Mouse (Mus musculus): Measurements from ENCODE around the gene Irx3. TPM values are rescaled to one million over a fixed set of nuclear protein-coding genes. Genes with fewer than 3 reads are reported as not detected.

Irx3 gene
- 36.6 and 43.9 TPM in 2 replicates for polyA plus RNA-seq (2015; fragmentation: Nextera tagmentation; extraction: Ambion mirVana)

DNA sequence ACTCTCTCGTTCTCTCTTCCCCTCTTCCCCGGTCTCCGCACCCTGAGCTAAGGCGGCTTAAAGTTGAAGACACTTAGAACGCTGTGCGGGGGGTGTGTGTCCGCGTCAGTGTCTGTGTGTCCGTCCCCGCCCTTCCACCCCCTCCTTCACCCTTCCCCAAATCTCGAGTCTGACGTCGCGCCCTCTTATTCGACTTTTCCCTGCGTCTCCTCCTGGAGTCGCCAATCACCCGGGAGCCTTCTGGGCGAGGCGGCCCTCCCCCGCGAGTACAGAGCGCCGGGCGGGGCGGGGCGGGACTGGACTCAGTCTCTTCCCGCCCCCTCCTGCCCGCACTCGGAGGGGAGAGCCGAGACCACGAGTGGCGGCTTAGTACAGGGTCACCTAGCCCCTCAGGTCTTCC is at the start of gene Irx3:
Gene Irx3 (minus strand): TSS at position 229 of the 400 bp plus-strand sequence.
- TF ChIP-seq CTCF (IDR thresholded peaks at IDR 0.05) (peak; percentile 25), EP300 (IDR thresholded peaks at IDR 0.05) (no peak)
- 4% methylated on average over 32 of the region's 33 CpGs for WGBS
- peak within 1 kb of the TSS; percentile 72 for H3K4me3 ChIP-seq (ENCODE audit: low read depth, low read length)
- DNase-seq (ENCODE audit: low spot score) (peak; percentile 96), ATAC-seq (peak; percentile 85)
- peak within 1 kb of the TSS; percentile 92 for H3K4me2 ChIP-seq (replicated peaks; ENCODE audit: low read depth, low read length)
- H3K27ac ChIP-seq (ENCODE audit: low read length) = peak within 1 kb of the TSS; percentile 90
- H3K36me3 ChIP-seq (ENCODE audit: insufficient read depth, low read length) = no peaks in the 10 kb centered on the region
- peaks cover 61% of the 10 kb centered on the region for H3K27me3 ChIP-seq (replicated peaks; ENCODE audit: insufficient read depth, low read length)
- peak within 1 kb of the TSS; percentile 64 for H3K9ac ChIP-seq (replicated peaks; ENCODE audit: low read depth)
- H3K4me1 ChIP-seq (ENCODE audit: insufficient read depth, low read depth, low read length) = 0 out of 2 replicates have a peak, but pooled peaks cover 4% of the 10 kb centered on the region
- no peaks in the 10 kb centered on the region for H3K9me3 ChIP-seq (ENCODE audit: low read length)

DNA sequence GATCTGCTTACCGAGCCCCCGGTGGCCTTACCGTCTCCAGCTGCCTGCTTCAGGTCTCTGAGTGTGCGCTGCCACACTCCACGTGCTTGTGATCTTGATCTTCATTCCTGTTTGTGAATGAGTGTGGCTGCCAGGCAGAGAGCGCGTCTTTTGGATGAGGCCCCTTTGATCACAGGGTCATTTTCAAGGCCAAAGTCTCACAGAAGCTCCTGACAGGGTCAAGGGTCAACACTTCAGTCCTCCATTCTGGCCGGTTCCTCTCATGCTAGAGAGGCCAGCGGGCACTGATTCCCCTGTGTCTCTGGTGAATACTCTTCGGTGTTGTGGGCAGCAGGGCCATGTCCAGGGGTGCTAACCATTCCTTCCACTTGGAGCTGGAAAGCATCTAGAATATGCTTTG is 49.5 kb upstream of the Irx3 start:
- no peaks in the 10 kb centered on the region for H3K4me1 ChIP-seq (ENCODE audit: insufficient read depth, low read depth, low read length)
- no peaks in the 10 kb centered on the region for H3K36me3 ChIP-seq (ENCODE audit: insufficient read depth, low read length)
- no peak overlapping the region for H3K4me2 ChIP-seq (replicated peaks; ENCODE audit: low read depth, low read length)
- no peaks in the 10 kb centered on the region for H3K27me3 ChIP-seq (replicated peaks; ENCODE audit: insufficient read depth, low read length)
- TF ChIP-seq CTCF (IDR thresholded peaks at IDR 0.05) (no peak), EP300 (IDR thresholded peaks at IDR 0.05) (no peak)
- no peak overlapping the region for H3K27ac ChIP-seq (ENCODE audit: low read length)
- ATAC-seq (no peak), DNase-seq (ENCODE audit: low spot score) (no peak)
- no peak overlapping the region for H3K4me3 ChIP-seq (ENCODE audit: low read depth, low read length)
- WGBS = 53% methylated on average over 10 of the region's 10 CpGs
- no peak overlapping the region for H3K9ac ChIP-seq (replicated peaks; ENCODE audit: low read depth)
- H3K9me3 ChIP-seq (ENCODE audit: low read length) = no peaks in the 10 kb centered on the region

DNA sequence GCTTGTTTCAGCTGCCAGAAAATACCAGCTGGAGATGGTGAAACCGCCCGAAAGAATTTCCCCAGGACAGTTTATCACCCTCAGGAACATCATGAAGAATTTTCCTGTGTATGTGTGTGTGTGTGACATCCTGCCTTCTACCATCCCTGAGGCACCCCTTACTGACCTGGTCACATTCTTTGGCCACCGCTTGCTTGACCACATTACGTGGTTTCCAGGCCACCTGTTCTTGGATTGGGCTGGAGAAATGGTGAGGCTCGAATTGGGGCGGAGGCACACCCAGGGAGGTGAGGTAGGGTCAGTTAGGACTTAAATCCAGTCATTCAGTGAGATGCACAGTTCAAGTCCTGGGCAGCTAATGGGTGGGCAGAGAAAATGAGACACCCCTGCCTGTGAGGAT is 48.1 kb upstream of the Irx3 start:
- WGBS = 84% methylated on average over 6 of the region's 6 CpGs
- Histone ChIP-seq H3K27ac (ENCODE audit: low read length) (no peak overlapping the region), H3K9me3 (ENCODE audit: low read length) (no peaks in the 10 kb centered on the region), H3K36me3 (ENCODE audit: insufficient read depth, low read length) (no peaks in the 10 kb centered on the region), H3K4me2 (replicated peaks; ENCODE audit: low read depth, low read length) (no peak overlapping the region), H3K9ac (replicated peaks; ENCODE audit: low read depth) (no peak overlapping the region), H3K4me1 (ENCODE audit: insufficient read depth, low read depth, low read length) (no peaks in the 10 kb centered on the region), H3K4me3 (ENCODE audit: low read depth, low read length) (no peak overlapping the region), H3K27me3 (replicated peaks; ENCODE audit: insufficient read depth, low read length) (no peaks in the 10 kb centered on the region)
- ATAC-seq (no peak), DNase-seq (ENCODE audit: low spot score) (no peak)
- TF ChIP-seq EP300 (IDR thresholded peaks at IDR 0.05) (no peak), CTCF (IDR thresholded peaks at IDR 0.05) (no peak)

DNA sequence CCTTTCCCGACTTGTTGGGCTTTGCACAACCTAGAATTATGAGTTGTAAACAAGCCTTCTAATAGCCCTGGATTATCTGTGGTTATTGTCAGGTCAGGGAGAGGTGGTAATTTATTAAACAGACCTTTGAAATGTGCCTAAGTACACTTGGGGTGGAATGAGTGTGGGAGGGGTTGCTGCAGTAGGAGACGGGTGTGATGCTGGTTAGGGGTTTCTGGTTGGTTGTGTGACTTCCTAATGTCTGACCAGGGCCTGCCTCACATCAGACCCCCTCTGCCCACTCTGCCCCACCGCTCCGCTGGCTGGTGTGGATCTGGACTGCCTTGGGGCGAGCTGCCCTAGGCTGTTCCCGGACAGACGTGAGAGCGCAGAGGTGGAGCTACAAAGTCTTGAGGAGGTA is 47.7 kb upstream of the Irx3 start:
- ATAC-seq (no peak), DNase-seq (ENCODE audit: low spot score) (no peak)
- Histone ChIP-seq H3K27me3 (replicated peaks; ENCODE audit: insufficient read depth, low read length) (no peaks in the 10 kb centered on the region), H3K9me3 (ENCODE audit: low read length) (no peaks in the 10 kb centered on the region), H3K36me3 (ENCODE audit: insufficient read depth, low read length) (no peaks in the 10 kb centered on the region), H3K9ac (replicated peaks; ENCODE audit: low read depth) (no peak overlapping the region), H3K4me1 (ENCODE audit: insufficient read depth, low read depth, low read length) (no peaks in the 10 kb centered on the region), H3K4me2 (replicated peaks; ENCODE audit: low read depth, low read length) (no peak overlapping the region), H3K4me3 (ENCODE audit: low read depth, low read length) (no peak overlapping the region), H3K27ac (ENCODE audit: low read length) (no peak overlapping the region)
- WGBS = 75% methylated on average over 8 of the region's 8 CpGs
- TF ChIP-seq CTCF (IDR thresholded peaks at IDR 0.05) = no peak
- TF ChIP-seq EP300 (IDR thresholded peaks at IDR 0.05) = no peak

DNA sequence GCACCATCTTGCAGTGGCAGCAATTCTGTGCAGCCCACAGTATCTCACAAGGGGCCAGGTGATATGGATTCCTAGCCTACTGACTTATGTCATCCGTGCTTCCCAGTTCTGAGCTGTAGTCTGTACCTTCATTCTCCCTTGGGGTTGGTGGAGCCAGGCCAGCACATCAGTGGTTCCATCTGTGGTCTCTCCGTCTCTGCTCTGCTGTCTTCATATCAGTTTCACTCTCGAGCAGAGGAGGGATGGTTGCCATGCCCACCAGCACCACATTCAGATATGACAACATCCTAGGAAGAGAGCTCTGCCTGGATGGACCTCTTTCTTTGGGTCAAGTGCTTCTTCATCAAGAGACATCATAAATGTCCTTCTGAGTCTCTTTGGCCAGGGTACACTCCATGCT is 43.8 kb upstream of the Irx3 start:
- no peak for DNase-seq (ENCODE audit: low spot score)
- Histone ChIP-seq H3K27me3 (replicated peaks; ENCODE audit: insufficient read depth, low read length) (no peaks in the 10 kb centered on the region), H3K9ac (replicated peaks; ENCODE audit: low read depth) (no peak overlapping the region), H3K4me1 (ENCODE audit: insufficient read depth, low read depth, low read length) (no peaks in the 10 kb centered on the region), H3K36me3 (ENCODE audit: insufficient read depth, low read length) (no peaks in the 10 kb centered on the region), H3K9me3 (ENCODE audit: low read length) (no peaks in the 10 kb centered on the region), H3K4me3 (ENCODE audit: low read depth, low read length) (no peak overlapping the region), H3K27ac (ENCODE audit: low read length) (no peak overlapping the region), H3K4me2 (replicated peaks; ENCODE audit: low read depth, low read length) (no peak overlapping the region)
- ATAC-seq = no peak
- TF ChIP-seq CTCF (IDR thresholded peaks at IDR 0.05) (no peak), EP300 (IDR thresholded peaks at IDR 0.05) (no peak)
- WGBS = 68% methylated on average over 3 of the region's 3 CpGs

DNA sequence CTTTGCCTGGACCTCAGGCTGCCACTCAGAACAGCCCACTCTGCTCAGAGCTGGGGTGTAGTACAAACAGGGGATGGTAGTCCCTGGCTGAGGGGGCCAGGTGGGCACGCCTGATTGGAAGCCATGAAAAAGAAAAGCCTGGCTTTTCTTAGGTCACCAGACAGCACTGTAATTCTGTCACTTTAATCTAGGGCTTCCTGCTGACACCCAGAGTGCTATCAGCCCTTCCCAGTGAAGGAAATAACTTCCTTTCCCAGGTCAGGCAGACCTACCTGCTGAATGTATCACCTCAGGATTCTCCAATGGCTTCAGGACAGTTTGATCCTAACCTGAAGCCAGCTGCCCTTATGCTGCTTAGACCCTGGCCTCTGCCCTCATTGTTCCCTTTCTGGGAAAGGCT is 35.3 kb upstream of the Irx3 start:
- DNase-seq (ENCODE audit: low spot score) (no peak), ATAC-seq (no peak)
- Histone ChIP-seq H3K27me3 (replicated peaks; ENCODE audit: insufficient read depth, low read length) (no peaks in the 10 kb centered on the region), H3K4me2 (replicated peaks; ENCODE audit: low read depth, low read length) (no peak overlapping the region), H3K9me3 (ENCODE audit: low read length) (no peaks in the 10 kb centered on the region), H3K4me3 (ENCODE audit: low read depth, low read length) (no peak overlapping the region), H3K4me1 (ENCODE audit: insufficient read depth, low read depth, low read length) (no peaks in the 10 kb centered on the region), H3K36me3 (ENCODE audit: insufficient read depth, low read length) (no peaks in the 10 kb centered on the region), H3K27ac (ENCODE audit: low read length) (no peak overlapping the region), H3K9ac (replicated peaks; ENCODE audit: low read depth) (no peak overlapping the region)
- 21% methylated on average over 1 of the region's 1 CpGs for WGBS
- no peak for TF ChIP-seq CTCF (IDR thresholded peaks at IDR 0.05)
- no peak for TF ChIP-seq EP300 (IDR thresholded peaks at IDR 0.05)

DNA sequence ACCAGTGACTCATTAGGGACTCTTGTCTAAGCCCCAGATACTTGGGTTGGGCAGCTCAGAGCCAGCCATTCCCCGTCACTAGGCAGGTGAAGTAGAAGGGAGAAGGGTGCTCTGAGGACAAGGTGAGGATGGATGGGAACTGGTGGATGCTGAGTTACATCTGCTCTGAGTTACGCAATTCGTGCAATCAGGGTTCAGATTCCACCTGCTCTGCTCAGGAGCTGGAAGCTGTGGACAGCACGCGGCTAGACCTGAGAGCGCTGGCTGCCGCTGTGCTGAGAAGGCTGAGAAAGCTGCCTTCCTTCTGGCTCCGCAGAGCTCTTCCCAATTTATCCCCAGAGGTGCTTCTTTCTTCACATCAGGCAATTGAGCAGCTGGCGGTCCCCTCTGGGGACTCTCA is 34.8 kb upstream of the Irx3 start:
- H3K4me2 ChIP-seq (replicated peaks; ENCODE audit: low read depth, low read length) = no peak overlapping the region
- ATAC-seq (no peak), DNase-seq (ENCODE audit: low spot score) (no peak)
- H3K36me3 ChIP-seq (ENCODE audit: insufficient read depth, low read length) = no peaks in the 10 kb centered on the region
- no peak overlapping the region for H3K27ac ChIP-seq (ENCODE audit: low read length)
- no peak overlapping the region for H3K9ac ChIP-seq (replicated peaks; ENCODE audit: low read depth)
- no peaks in the 10 kb centered on the region; the same call in 1 of the 2 replicates for H3K27me3 ChIP-seq (replicated peaks; ENCODE audit: insufficient read depth, low read length)
- TF ChIP-seq EP300 (IDR thresholded peaks at IDR 0.05) (no peak), CTCF (IDR thresholded peaks at IDR 0.05) (no peak)
- 59% methylated on average over 9 of the region's 9 CpGs for WGBS
- no peaks in the 10 kb centered on the region for H3K9me3 ChIP-seq (ENCODE audit: low read length)
- no peaks in the 10 kb centered on the region for H3K4me1 ChIP-seq (ENCODE audit: insufficient read depth, low read depth, low read length)
- H3K4me3 ChIP-seq (ENCODE audit: low read depth, low read length) = no peak overlapping the region
